Mouse (Mus musculus) cerebellum, adult 11-12 months (tissue): ENCODE results near the gene Gpatch8.
A peak's percentile ranks its signal among the peaks of the same experiment; 100 is the strongest.

ENCODE experiments used
- DNase-seq: peaks from one replicate; pipeline ENCODE4 v3.0.0; 2022

Gpatch8 gene

DNA sequence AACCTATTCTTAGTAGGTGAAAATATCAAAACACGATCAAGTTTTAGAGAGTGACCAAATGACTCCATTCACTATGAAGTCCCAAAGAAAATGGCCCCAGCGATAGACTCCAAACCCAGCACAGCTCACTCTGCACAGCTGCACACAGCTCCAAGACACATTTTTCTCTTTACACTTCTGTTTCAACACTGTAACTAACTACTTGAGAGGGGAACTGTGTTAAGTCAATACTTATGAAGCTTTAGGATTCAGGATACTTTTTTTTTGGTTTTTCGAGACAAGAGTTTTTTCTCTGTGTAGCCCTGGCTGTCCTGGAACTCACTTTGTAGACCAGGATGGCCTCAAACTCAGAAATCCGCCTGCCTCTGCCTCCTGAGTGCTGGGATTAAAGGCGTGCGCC lies 61.1 kb downstream of the Gpatch8 start:
- DNase-seq = no peak

DNA sequence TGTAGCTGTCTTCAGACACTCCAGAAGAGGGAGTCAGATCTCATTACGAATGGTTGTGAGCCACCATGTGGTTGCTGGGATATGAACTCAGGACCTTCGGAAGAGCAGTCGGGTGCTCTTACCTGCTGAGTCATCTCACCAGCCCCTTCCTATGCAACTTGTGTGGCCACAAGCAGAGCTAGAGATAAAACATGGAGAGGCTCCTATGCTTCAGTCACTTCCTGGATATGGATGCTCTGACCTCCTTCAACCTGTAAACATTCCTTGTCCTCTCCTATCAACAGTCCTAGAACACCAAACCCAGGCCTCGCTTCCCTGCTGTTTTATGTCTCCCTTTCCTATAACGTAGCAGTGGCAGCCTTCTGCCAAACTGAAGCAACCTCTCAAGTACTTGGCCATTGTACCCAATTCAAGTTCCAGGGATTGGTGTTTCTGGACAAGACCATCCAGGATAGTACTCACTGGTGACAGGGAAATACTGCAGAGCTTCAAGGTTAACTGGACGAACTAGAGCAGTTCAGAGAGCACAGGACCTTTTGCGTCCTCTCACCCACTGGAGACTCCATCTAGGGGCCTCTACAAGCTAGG lies 62.0 kb downstream of the Gpatch8 start:
- DNase-seq = no peak

DNA sequence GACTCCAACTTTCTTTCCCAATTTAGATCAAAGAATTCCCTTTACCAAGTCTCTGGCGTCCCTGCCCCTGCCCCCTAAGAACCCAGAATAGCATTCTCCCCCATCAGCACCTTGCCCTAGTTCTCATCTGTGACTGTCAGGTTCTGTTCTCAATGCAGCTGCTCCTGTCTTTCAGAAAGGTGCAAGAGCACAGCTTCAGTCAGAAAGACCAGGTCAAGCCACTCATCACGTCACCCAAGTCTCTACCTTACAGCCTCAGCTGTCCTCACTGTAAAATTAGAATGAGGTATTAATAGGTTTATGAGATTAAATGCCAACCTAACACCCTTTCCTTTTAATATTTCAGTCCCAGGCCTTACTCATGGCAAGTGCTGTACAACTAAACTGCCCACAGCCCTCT lies 63.0 kb downstream of the Gpatch8 start:
- no peak for DNase-seq

DNA sequence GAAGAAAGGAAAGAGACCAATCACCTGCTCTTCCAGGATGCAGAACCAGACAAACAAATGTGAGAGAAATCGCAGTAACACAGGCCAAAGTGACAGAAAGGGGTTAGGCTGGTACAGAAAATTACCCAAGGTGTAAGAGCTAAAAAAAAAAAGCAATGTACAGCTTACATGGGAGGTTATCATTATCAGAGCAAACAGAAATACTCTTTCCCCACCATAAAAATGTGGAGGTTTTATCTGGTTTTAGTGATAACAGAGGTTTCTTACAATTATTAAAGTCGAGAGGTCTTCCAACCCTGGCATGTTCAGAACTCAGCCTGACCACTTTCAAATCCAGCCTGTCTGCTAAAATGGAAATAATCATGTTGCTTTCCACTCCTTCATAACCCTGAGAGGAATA lies 68.3 kb downstream of the Gpatch8 start:
- no peak for DNase-seq

DNA sequence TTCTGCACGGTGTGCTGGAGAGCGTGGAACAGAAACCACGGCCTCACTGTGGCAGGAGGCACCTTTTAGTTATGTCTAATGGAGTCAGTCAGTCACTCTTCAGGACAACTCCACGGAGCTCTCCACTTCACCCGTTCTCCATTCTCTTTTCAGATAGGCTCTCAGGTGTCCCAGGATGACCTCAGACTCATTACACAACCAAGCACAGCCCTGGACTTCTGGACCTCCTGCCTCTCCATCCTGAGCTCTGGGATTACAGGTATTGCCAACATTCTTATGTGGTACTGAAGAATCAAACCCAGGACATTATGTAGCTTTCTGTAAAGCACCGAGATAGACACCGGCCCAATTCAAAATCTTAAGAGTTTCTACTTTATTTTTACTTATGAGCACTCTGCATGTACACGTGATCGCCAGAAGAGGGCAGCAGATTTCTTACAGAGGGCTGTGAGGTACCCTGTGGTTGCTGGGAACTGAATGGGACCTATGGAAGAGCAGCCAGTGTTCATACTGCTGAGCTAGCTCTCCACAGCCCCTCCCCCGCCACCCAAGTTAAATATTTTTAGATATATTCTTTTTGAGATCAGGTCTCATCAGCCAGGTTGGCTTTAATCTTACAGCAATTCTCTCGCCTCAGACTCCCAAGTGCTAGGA lies 69.3 kb downstream of the Gpatch8 start:
- no peak for DNase-seq

DNA sequence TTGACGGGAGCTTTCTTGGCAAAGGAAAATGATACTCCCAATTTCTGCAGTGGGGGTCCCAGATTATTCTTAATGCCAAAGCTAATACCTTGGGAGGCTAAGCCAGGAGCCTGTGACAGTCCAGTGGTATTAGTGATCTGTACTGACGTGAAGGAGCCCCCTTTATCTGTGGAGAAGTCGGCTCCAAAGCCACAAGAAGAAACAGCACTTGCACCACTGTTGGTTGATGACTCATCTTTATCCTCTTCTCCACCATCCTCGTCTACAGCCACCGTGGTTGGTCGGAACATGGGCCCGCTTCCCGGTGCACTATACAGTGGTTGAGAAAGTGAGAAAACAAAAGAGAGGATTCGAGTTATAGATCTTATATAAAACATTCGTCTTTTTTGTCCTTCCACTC lies 74.4 kb downstream of the Gpatch8 start:
- no peak for DNase-seq

DNA sequence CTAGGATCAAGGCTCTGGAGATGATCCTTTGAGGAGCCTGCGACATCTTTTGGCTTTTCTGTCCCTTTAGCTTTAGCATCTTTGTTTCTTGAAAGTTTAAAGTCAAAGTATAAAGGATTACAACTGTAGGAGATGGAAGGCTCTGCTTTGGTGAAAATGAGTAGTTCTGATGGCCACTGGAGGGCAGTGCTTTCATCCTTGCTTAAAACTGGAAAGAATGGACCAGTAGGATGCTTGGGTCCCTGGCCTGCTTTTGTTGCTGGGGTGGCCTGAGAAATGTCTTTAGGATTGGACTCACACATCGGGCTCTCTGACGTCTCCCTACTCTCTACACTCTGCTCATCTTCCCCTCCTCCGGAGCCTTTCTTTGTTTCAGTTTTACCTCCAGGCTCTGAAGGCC lies 75.3 kb downstream of the Gpatch8 start:
- DNase-seq = no peak

DNA sequence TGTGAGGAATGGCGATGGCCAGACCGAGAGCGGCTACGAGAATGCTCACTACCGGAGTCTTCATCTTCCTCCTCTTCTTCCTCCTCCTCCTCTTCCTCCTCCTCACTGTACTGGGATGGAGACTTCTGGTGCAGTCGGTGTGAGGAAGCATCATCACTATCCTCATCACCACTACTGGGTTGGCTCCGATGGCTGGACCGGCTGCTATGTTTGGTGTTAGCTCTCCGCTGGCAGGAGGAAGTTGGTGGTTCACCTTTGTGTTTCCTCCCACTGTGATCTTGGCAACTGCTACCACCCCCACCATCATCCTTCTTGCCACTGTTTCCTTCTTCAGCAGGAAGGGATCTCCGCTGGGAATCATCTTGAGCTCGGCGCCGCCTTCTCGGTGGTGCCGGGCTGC lies 76.1 kb downstream of the Gpatch8 start:
- no peak for DNase-seq

DNA sequence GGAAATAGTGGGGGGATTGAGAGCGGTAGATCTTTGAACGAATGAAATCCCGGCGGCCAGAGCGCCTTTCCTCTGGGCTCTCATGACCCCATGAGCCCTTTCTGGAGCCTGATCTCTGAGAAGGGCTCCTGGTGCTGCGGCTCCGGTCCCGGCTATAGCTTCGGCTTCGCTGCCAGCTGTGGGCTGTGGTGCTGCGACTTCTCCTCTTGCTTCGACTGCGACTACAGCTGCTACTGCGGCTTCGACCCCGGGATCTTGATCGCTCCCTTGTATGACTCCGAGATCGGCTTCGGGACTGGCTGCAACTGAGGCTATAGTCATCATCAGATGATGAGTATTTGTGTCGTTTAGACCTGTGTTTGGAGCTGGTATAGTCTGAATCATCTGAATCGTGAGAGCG lies 76.6 kb downstream of the Gpatch8 start:
- no peak for DNase-seq

DNA sequence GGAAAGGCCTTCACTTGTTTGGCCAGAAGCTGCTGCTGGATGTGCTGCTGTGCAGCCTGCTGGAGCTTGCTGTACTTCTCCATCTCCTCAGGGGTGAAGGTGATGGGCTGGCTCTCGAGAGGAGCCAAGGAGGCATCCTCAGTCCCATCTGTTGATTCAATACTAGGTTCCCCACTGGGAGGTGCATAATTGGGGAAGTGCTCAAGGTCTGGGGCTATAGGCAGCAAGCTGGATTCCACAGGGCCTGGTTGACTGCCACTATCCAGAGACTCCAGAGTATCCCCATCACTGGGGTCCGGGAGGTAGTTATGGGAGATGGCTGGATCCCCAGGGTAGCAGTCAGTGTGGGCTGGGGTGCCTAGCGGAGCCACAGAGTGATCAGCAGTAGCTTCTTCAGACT lies 77.5 kb downstream of the Gpatch8 start:
- DNase-seq = no peak

DNA sequence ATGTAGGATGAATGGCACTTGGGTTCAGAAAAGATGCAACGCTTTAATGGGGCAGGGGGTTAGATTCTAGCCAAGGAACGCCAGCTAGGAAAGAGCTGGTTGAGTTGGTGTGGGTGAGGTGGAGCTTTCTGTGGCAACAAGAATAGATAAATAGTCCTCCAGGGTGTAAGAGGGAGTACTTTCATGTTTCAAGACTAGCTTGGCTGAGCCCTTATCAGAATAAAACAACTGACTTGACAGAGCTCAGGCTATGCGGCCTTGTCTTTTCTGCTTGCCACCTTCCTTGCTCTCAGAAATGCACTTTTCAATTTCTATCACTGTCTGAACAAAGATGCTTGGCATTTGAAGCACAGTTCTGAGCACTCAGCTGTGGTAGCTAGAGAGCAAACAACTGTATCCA lies 81.2 kb downstream of the Gpatch8 start:
- no peak for DNase-seq

DNA sequence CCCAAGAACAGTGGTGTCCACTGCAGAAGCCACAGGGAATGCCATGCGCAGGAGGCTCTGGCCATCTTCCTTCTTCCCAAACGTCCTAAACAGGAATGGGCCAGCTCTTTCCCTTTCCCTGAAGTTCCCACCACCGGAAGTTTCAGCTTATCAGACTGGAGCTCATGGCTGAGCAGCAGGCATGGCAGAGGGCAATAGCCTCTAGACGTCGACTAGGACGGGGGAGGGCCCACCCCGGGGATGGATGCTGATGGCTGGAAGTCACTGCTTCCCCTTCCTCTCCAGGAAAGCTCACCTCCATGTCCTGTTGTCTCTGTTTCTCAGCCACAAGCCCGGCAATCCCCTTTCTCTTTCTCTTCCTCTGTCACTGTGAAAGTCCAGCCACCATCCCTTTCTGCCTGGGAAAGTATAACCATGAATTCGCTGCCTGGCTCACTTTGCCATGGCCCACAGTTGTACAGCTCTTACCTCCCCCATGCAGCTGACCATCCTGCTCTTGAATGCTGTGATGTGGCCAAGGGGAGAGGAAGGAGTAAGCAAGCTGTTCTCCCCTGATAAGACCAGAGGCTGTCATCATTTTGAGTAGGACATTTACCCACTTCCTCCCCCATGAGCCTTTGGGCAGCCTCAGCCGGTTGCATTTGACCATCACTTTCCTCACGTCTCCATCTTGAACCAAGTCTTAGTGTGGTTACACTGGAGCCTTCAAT lies 86.4 kb downstream of the Gpatch8 start, which contains the start of gene Itga2b:
Gene Itga2b, minus strand, starts transcription at position 475 of the 710 bp plus-strand sequence.
- DNase-seq = no peak

DNA sequence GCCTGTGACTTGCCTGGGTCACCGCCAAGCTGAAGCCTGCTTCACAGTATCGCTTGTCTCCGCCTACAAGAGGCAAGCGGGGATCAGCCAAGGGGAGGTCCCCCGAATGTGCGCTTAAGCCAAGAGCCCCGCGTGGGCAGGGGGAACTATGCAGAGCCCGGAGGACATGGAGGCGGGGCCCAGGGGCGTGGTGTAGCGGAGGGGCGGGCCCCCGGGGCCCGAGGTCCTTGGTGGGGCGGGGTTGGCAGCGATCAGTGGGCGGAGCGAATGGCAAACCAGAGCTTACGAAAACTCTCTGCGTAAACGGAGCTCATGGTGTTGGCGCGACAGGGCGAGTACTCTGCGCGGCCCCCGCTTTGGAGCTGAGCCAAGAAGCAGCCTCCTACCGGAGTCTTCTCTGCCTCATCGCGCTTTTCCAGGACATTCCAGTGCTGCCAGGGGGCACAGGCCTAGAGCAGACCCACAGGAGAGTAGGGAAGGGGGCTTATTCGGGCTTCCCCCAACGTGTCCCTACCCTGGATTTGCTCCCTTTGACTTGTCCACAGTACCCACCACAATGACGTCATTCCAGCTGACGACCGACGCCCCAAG lies 89.1 kb downstream of the Gpatch8 start:
- DNase-seq = peak; percentile 93

DNA sequence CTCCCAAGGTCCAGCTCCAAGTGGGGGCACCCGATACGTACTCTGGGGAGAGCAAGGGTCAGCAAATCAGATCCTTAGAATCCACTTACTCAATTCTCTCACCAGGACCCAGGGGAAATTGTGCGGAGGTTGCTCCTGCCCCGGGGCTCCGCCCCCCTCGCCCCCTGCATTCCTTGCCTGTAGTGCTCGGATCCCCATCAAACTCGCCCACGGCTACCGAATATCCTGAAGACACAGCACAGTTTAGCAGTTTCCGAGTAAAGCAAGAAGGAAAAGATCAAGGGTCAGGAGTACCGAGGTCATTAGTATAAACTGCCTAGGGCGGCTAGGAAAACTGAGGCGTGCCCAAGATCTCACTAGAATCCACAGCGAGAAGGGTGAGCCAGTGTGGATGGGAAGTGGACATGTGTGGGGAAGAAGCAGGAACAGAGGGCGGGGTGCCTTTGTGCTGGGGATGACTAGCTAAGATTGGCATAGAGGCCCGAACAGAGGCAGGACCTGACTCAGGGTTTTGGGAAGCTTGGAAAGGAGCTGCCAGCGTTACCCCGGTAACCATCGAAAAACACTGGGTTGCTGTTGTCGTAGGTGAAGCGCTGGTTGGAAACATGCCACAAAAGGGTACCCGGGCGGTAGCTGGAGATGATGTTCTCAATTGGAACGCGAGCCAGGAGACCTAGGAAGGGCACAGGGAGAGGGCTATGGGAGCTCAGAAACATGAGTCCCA lies 90.3 kb downstream of the Gpatch8 start:
- DNase-seq = peak; percentile 59

DNA sequence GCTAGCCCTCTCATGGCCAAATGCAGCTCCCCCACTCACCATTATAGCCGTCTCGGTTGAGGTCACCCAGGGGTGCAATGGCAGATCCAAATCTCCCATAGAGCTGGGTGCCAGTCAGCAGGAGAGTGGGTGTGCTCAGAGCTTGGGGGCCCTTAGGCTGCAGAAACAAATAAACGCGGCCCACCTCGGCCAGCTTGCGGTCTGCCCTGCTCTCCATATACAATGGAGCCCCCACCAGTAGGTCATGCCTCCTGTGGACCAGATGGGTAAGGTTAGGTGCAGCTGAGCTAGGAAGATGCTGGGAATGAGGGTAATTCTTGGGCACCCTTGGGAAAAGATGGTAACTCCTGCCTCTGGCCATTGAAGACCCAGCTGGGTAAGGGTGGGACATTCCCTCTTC lies 91.3 kb downstream of the Gpatch8 start:
- no peak for DNase-seq

DNA sequence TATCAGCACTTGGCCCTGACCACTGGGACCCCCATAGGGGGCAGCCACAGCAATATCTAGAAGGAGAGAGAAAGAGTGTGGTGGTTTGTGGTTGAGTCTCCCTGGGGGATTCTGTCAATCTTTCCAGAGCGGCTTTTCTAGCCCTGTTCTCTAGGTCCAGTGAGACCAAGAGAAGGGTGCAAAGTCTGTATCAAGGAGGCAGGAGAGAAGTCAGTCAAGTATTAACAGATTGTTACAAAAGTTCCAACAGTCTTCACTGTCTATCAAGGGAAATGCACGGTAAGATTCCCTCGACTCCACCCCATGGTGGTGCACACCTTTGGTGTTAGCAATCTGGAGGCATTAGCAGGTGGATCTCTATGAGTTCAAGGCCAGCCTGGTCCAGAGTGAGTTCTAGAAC lies 94.4 kb downstream of the Gpatch8 start:
- no peak for DNase-seq

DNA sequence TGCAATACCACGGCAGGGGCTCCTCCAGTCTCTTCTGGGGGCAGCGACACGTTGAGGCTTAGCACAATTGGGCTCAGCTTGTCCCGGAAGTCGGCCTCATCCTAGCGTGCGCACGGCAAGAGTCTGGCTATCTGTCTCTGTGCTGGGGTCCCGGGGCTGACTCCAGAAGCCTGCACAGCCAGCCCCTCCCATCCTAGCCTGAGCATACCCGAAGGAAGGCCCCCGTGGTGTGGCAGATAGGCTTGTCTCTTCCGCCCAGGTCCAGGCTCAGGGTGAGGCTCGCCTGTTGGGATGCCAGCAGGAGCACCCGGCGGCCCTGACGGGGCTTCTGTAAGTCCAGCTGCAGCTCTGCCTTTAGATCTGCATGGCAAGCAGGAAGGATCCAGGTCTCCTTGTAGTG lies 95.7 kb downstream of the Gpatch8 start:
- no peak for DNase-seq

DNA sequence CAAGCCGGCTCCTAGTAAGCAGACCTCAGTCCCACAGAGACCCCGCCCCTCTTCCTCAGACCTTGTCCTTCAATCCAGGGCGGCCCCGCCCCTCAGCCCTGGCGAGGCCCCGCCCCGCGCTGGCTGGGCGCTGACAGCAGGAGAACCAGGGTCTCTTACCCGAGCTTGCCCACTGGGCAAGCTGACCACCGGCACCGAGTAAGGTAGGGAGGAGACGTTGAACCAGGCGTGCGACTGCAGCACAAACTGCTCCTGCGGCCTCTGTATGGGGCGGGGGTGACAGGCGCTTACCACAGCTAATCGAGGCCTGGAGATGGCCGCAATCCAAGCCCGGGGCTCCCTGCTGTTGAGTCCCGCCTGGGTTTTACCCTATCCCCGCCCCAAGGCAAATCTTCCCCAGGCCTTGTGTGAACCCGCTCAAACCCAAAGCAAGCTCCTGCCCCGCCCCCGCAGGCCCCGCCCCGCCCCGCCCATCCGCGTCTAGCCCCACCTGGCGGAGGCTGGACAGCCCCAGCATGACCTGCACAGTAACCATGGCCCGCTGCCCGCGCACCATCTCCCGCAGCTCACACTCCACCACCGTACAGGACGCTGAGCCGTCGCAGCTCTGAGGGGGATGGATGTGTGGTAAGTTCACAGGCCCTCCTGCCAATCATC lies 100.3 kb downstream of the Gpatch8 start:
- peak; percentile 78 for DNase-seq

DNA sequence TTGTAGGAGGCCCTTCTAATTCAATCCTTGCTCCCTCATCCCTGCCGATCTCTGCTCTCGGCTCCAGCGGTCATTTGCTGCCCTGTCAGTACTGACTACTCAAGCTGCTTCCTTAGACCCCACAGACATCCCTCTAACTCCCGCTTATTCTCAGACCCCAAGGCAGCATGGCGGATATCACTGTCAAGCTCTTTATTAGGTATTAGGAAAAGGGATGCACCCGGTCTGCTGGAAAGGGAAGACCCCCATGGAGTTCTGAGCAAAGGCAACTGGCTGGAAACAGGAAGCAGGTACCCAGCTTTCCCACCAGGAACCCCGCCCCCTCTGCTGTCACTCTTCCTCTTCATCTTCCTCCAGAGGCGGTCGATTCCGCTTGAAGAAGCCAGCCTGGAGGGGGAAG lies 103.1 kb downstream of the Gpatch8 start:
- DNase-seq = peak; percentile 38

DNA sequence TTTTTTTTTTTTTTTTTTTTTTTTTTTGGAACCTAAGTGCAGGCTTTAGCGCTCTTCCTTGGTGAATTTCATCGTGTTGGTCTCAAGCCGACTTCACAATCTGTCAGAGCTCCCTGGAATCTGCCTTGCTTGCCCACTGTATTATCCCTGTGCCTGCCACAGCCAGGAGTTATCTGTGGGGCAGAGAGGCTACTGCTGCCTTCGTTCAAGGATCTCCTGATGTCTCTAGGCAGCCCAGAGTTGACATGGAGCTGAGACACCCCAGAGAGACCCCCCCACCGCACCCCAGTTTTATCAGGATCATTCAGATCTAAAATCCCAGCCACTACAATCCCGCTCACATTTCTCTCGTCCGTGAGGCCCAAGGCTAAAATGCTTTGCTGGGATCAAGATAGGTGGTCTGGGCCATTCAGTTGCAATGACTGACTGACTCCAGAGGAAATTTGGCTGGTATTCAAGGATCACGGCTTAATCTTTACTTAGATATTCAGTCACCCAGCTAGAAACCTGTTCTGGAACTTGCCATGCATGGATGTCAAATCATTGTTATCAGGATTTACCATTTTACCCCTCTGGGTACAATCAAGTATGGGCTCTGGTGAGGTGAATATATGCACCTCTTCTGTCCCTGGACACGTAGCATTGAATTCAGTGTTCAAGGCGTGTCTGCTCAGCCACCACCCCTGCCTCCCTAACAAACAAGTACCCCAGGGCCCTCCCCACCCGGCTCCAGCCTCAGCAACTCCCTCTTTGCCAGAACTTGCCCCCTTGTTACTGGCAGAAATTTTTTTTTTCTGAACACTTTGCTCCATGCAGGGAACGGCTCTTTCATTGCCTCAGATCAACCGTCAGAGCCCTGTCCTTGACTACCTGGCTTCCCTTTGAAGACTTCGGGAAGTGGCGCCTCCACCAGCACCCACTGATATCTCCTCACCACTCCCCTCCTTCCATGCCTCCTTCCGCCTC lies 106.9 kb downstream of the Gpatch8 start:
- peak; percentile 77 for DNase-seq

DNA sequence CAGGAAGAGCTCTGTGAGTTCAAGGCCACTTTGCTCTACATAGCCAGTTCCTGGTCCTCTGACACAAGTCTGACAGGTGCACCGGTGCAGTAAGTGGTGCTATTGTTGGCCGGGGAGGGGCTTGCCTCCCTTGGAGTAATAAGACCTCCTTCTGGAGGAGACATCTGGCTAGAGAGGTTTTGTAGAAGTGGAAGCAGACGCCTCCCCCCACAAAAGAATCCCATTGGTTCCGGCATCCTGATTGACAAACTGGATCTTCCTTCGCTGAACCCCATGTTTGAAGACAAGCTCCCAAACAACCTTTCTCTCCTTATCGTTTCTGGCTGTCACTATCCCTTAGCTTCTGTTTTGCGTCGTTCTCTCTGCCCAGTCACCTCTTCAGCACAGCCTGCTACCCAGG lies 107.9 kb downstream of the Gpatch8 start:
- DNase-seq = peak; percentile 64

DNA sequence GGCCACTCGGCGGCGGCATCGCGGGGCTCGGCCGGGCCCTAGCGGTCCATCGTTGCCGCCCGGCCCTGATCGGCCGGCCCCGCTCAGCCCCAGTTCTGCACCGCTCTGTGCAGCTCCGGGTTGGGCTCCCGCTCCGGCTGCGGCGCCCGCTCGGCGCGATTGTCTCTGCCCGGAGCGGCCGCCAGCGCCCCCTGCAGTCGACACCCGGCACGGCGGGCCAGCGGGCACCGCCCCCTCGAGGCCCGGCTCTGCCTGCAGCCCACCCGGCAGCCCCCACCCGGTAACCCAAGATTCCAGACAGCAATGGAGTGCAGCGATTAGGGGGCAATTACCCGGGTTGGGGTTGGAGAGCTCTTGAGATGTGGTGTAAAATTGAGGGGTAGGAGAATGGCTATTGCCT lies 108.7 kb downstream of the Gpatch8 start, which contains the start of gene Fam171a2:
Gene Fam171a2, minus strand, starts transcription at position 186 of the 400 bp plus-strand sequence.
- peak; percentile 80 for DNase-seq
